Mouse (Mus musculus) adrenal gland, postnatal 10 days (tissue): ENCODE measurements around the gene Prlr. TPM values are rescaled to one million over a fixed set of nuclear protein-coding genes. Genes with fewer than 3 reads are reported as not detected.

Experiments
- DNase-seq: peaks from one replicate; pipeline ENCODE4 v3.0.0; 2021; ENCODE audit warnings: mixed read lengths
- long read RNA-seq, 2 experiments: library from polyadenylated mRNA; stranded (forward); transcript quantifications; one replicate each; pipeline ENCODE4 v2.0.0; 2021
- total RNA-seq, 2 experiments: library from RNA; stranded (reverse); gene quantifications; 2 replicates each; pipeline ENCODE4 v1.2.3; 2021

Gene Prlr
- 100 to 1,000 TPM in 1 of 2 experiments, 10 to 100 TPM in 1; 92.6 to 114 TPM for total RNA-seq
- long read RNA-seq, experiment 1, full-length matches to known transcripts = 35 of 65 reads
- long read RNA-seq, experiment 1, partial matches to known transcripts = 15 of 65 reads
- long read RNA-seq, experiment 1, other reads (novel, unspliced or antisense) = 15 of 65 reads
- long read RNA-seq, experiment 2, full-length matches to known transcripts = 6 of 16 reads
- long read RNA-seq, experiment 2, partial matches to known transcripts = 4 of 16 reads
- long read RNA-seq, experiment 2, other reads (novel, unspliced or antisense) = 6 of 16 reads

- no peak for DNase-seq
These were observed at the start of gene Prlr for GRCm38 (mm10) chr15:10177083-10177482. Gene Prlr, plus strand, starts transcription at chr15:10177238.

- no peak for DNase-seq
These were observed 43.3 kb upstream of the Prlr start for GRCm38 (mm10) chr15:10133781-10134180.

GRCm38 (mm10) chr15:10134889-10135288, 42.1 kb upstream of the Prlr start:
- no peak for DNase-seq

GRCm38 (mm10) chr15:10144520-10144919, 32.5 kb upstream of the Prlr start:
- no peak for DNase-seq

- no peak for DNase-seq
These were observed 28.8 kb upstream of the Prlr start for GRCm38 (mm10) chr15:10148196-10148595.

- DNase-seq = no peak
These were observed 16.4 kb upstream of the Prlr start for GRCm38 (mm10) chr15:10160663-10161062.

- no peak for DNase-seq
These were observed 2.0 kb upstream of the Prlr start for GRCm38 (mm10) chr15:10175078-10175477.

GRCm38 (mm10) chr15:10175656-10176055, 1.4 kb upstream of the Prlr start:
- peak; percentile 31 for DNase-seq

- peak; percentile 75 for DNase-seq
These were observed 587 bp downstream of the Prlr start for GRCm38 (mm10) chr15:10177519-10178130.

- DNase-seq = no peak
These were observed 1.1 kb downstream of the Prlr start for GRCm38 (mm10) chr15:10178131-10178566.

- peak; percentile 63 for DNase-seq
These were observed 3.7 kb downstream of the Prlr start for GRCm38 (mm10) chr15:10180694-10181093.

- no peak for DNase-seq
These were observed 15.1 kb downstream of the Prlr start for GRCm38 (mm10) chr15:10192101-10192630.

- no peak for DNase-seq
These were observed 24.0 kb downstream of the Prlr start for GRCm38 (mm10) chr15:10200991-10201390.

GRCm38 (mm10) chr15:10202504-10203302, 25.7 kb downstream of the Prlr start:
- DNase-seq = no peak

GRCm38 (mm10) chr15:10210261-10210770, 33.3 kb downstream of the Prlr start:
- DNase-seq = peak; percentile 51

GRCm38 (mm10) chr15:10211992-10212391, 35.0 kb downstream of the Prlr start:
- no peak for DNase-seq

- DNase-seq = no peak
These were observed 36.2 kb downstream of the Prlr start for GRCm38 (mm10) chr15:10213213-10213612.

- DNase-seq = no peak
These were observed 36.7 kb downstream of the Prlr start for GRCm38 (mm10) chr15:10213710-10214109.

GRCm38 (mm10) chr15:10215719-10216118, 38.7 kb downstream of the Prlr start:
- DNase-seq = no peak

- DNase-seq = no peak
These were observed 39.2 kb downstream of the Prlr start for GRCm38 (mm10) chr15:10216189-10216588.

- no peak for DNase-seq
These were observed 46.6 kb downstream of the Prlr start for GRCm38 (mm10) chr15:10223614-10224155.

GRCm38 (mm10) chr15:10225701-10226100, 48.7 kb downstream of the Prlr start:
- DNase-seq = no peak
